Mouse (Mus musculus) cerebellum, adult 9-10 months (tissue): ENCODE data around the gene Atf6b.

Experiments used
- DNase-seq: peaks from one replicate; pipeline ENCODE4 v3.0.0; 2022

Atf6b gene

GRCm38 (mm10) chr17:34671151-34672066 is 24.5 kb downstream of the Atf6b start:
- no peak for DNase-seq

GRCm38 (mm10) chr17:34672246-34672792 is 25.4 kb downstream of the Atf6b start:
- no peak for DNase-seq

- DNase-seq: no peak
These were observed 26.2 kb downstream of the Atf6b start for GRCm38 (mm10) chr17:34673139-34673538.

DNA sequence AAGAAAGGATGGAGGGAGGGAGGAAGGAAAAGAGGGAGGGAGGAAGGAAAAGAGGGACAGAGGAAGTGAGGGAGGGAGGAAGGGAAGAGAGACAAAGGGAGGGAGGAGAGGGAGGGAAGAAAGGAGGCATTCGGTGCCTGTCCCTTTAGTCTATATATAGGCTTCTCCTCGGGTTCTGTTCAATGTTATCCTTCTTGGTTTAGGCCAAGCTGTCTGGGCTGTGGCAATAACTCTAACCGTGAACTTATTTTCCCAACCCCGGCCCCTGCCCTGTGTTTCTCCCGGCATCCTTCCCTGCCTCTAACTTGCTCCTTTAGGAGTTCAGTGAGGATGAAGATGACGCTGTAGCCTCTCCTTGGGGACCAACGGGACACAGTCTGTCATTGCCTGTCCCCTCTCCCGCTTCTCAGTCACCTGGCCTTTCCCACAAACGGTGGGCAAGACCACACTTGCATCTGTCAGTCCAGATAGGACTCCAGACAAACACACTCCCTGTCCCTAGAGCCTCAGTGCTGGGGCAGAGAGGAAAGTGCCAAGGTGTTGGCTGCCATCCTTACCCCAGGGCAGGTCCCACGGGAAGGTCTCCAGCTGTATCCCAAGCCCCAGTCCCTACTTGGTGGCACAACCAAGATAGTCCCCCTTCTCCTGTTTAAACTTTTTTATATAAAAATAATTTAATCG is 27.7 kb downstream of the Atf6b start:
- DNase-seq: no peak

GRCm38 (mm10) chr17:34675205-34676092 is 28.5 kb downstream of the Atf6b start:
- DNase-seq: no peak

DNA sequence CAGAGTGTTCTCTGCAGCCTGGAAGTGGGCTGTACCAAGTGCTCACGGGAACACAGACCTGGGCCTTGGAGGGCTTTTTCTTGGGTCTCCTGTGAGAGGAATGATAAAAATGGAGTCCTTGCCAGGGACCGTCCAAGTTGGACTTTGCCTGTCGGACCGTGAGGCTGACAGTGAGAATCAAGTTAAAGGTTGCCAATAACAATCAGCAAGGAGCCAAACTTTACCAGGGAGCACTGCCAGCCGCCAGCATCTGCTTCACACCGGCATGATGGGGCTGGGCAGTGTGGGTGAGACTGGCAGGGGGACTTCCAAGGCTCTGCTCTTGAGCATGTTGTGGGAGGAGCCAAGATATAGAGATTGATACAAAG is 29.1 kb downstream of the Atf6b start:
- DNase-seq: no peak

- no peak for DNase-seq
These were observed 29.7 kb downstream of the Atf6b start for GRCm38 (mm10) chr17:34676671-34677070.

DNA sequence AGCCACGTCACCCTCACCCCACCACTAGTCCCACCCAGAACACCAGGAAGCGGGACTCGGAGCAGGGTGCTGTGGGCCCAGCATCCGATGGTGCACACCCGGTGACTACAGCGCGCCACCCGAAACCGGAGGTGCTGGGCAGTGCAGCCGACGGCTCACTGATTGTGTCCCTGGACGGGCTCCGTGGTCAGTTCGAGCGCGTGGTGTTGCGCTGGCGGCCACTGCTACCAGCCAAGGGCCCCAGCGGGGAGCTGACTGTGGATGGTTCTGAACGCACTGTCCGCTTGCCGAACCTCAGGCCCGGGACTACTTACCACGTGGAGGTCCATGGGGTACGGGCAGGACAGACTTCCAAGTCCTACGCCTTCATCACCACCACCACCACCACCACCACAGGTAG is 33.2 kb downstream of the Atf6b start:
- DNase-seq: no peak

GRCm38 (mm10) chr17:34680621-34681020 is 33.7 kb downstream of the Atf6b start:
- DNase-seq: no peak

DNA sequence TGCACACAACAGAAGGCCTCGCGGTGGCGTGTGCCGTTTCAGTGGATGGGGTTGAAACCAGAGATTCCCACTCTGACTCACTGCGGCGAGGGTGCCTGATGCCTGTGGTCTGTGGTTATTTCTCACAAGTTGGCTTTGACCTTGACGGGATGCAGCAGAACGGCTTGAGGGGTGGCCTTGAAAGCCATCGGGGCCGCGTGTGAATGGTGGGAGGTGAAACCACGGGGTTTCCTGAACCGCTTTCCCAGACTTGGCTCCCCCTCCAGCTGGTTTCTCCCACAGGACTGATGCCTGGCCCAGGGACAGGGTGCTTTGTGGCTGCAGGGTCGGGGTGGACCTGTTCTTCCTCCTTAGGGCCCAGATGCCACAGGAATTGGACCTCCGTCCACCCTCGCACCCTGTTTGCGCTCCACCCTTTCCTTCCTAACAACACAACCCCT is 34.2 kb downstream of the Atf6b start:
- no peak for DNase-seq

DNA sequence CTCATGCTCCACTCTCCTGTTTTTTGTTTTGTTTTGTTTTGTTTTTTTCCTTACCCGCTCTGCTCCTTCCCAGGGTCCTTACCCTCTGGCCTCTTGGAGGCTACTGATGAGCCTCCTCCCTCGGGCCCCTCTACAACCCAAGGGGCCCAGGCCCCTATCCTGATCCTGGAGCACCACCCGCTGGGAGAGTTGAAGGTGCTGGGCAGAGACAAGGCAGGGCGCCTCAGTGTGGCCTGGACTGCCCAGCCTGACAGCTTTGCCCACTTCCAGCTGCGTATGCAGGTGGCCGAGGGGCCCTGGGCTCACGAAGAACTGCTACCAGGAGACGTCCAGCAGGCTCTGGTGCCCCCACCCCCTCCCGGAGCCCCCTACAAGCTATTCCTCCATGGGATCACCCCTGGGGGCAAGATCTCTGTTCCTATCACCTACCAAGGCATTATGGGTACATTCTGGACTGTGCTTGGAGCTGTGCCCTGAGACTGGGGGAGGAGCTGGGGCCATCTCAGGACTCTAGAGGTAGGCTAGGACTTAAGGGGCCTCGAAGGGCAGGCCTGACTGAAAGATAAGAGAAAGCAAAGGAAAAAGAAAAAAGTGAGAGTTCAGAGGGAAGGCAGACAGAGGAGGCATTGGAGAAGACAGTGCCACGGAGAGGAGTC is 35.1 kb downstream of the Atf6b start:
- DNase-seq: no peak

DNA sequence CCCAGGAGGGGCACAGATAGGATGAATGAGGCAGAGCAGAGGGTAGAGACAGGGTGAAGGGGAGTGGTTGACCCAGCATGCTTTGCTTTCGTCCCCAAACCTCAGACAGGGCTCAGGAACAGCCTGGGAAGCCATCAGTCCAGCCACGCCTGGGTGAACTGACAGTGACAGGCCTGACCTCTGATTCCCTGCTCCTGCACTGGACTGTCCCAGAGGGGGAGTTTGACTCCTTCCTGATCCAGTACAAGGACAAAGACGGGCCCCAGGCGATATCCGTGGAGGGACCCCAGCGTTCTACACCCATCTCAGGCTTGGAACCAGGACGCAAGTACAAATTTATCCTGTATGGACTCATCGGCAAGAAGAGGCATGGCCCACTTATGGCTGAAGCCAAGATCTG is 36.2 kb downstream of the Atf6b start:
- no peak for DNase-seq

DNA sequence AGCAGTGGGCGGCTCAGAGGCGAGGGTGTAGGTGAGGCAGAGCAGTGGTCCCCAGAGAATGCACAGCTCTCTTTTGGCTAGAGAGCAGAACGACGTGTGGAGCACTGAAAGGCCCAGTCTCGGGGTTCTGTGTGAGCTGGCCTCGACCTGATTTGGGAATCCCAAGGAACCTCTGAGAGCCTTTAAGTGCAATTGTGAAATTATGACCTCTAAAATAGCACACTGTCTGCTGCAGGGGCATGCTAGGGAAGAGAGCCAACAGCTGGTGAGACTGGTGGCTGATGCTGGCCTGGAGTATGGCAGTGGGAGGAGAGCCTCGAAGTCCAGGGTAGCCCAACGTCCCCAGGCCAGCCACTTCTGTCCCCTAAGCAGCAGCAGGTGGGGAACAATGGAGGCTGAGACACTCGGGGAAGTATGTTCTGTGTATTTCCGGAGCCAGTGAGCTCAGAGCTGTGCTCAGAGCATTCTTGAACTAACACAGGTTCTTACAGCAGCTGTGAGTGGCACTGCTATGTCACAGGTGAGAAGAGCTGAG is 36.8 kb downstream of the Atf6b start:
- no peak for DNase-seq

- DNase-seq: no peak
These were observed 37.4 kb downstream of the Atf6b start for GRCm38 (mm10) chr17:34684253-34684893.

DNA sequence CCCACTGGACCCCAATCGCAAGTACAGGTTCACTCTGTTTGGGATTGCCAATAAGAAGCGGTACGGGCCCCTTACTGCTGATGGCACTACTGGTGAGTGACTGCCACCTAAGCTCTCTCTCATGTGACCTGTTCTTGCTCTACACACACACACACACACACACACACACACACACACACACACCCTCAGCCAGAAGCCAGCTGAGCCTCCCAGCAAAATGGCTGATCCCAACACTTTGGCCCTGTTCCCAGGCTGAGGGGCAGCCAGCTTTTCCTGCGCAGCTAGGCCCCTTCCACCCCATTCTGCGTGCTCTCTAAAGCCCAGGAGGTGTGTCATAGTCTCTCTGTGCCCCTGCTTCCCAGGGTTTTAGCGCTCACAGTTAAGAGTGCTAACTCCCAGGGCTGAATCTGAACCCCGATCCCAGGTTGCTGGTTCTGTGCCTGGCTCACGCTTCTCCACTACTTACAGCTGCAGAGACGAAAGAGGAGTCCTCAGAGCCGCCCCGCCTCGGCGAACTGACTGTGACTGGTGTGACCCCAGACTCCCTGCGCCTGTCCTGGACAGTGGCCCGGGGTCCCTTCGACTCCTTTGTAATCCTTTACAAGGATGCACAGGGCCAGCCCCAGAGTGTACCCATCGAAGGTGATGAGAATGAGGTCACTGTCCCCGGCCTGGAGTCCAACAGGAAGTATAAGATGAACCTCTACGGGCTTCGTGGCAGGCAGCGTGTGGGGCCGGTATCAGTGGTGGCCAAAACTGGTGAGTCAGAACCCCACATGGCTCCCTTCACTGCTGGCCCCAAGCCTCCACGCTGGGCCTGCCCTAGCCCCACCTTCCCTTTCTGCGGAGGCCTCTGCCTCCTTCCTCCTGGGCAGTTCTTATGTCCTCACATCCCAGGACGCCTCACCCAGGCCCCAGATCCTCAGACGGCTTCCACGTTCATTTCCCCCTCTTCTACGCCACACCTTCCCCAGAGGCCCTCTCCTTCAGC is 38.5 kb downstream of the Atf6b start:
- DNase-seq: no peak

- no peak for DNase-seq
These were observed 41.9 kb downstream of the Atf6b start for GRCm38 (mm10) chr17:34688889-34689288.

DNA sequence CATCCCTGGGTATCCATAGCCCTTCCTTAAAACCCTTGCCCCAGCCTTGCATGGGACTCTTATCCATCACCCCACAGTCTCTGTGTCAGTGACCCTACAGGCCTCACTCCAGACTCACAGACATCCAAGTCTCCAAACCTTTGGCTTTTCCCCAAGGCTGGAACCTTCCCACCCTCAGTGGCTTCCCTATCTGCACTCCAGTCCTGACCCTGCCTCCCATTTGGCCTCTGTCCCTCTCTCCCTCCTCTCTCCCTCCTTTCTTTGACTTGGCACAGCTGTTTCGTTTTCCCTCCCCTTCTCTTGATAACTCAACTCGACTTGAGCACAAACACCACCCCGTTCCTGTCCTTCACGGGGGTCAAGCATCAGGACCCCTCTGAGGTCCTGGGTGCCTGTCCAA is 43.5 kb downstream of the Atf6b start:
- DNase-seq: no peak

DNA sequence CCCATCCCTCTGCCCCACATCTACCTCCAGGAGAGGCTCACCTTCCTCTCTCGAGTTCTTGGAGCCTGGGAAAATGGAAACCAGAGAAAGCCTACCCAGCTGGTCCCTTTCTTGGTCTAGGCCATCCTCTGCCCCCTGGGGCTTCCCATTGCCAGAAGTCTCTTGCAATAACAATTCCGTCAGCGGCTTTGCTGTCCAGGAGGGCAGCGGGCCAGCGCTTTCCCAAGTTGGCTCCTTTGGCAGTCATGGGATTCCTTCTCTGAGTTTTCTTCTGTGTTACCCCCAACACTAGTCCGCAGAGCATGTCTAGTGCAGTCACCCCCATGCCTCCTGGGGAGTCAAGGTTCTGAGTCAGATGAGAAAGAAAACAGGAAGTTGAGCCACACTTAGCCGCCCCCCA is 46.0 kb downstream of the Atf6b start:
- DNase-seq: no peak

DNA sequence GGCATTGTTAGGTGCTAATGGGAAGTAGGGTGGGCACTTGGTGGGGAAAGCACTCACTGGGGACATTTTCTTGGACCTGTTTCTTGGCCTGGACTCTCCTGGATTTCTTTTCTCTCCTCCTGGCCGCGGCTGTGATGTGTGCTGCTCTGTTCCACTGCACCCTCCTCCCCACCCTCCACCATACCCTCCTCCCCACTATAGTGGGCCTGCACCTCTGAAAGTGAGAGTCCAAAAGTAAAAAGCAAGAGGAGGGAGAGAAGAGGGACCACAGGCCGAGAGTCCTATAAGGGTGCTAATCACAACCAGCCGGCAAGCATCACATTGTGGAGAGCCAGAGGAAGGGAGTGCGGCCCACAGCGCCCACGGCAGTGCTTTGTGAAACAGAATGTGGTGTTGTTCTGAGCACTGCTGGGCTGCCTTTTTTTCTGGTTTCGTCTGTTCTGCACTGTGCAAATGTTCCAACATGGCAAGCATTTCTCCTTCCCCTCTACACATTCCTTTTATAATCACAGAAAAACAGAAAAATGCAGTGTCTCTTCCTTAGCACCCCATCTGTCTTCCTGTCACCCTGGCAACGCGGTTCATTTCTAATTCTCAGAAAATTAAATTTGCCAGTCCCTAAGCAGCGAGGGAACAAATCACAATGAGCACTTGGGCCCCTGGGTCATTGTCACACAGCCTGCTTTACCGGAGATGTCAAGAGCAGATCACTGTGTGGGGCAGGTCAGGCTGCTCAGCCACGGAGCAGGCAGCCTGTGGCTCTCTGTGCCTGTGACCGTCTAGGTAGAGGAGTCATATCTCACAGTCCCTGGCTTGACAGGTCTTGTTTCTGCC is 52.8 kb downstream of the Atf6b start:
- no peak for DNase-seq
